Mouse (Mus musculus): ENCODE data around the gene Slitrk1.

DNA sequence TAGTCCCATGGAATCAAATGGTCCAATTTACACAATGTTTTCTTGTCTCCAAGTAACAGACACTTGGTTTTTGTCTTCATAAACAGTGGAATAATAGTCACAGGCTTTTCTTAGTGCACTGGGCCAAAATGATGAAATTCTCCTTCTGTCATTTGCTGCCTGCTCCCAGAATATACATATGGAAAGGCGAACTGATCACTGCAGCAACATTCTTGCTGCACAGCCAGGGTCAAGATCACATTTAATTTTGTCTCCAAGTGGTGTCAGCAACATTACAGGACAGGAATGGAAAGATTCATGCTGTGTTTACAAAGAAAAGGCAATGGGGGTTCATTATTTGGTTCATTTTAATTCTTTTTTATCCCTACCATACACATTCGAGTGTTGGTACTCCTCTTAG lies 18.5 kb downstream of the Slitrk1 start:
- no peak for TF ChIP-seq CTCF (IDR thresholded peaks at IDR 0.05; ENCODE audit: extremely low read depth, insufficient read length, insufficient replicate concordance, low read depth, low read length)
- TF ChIP-seq POLR2A (IDR thresholded peaks at IDR 0.05; ENCODE audit: low read depth, low read length), result no peak

Measured in small intestine, adult 2 months (tissue).